Mouse (Mus musculus): ENCODE results near the gene Dhx30.
A peak's percentile ranks its signal among the peaks of the same experiment; 100 is the strongest.
"Not testable (repeated sequence)": the region's sequence is repeated elsewhere in the genome, so short reads cannot be mapped to it uniquely, and the experiment has no call there.

Gene Dhx30

GRCm38 (mm10) chr9:110094761-110095160 lies 22.9 kb downstream of the Dhx30 start:
- DNase-seq (ENCODE audit: low read depth, low spot score) = no peak

DNA sequence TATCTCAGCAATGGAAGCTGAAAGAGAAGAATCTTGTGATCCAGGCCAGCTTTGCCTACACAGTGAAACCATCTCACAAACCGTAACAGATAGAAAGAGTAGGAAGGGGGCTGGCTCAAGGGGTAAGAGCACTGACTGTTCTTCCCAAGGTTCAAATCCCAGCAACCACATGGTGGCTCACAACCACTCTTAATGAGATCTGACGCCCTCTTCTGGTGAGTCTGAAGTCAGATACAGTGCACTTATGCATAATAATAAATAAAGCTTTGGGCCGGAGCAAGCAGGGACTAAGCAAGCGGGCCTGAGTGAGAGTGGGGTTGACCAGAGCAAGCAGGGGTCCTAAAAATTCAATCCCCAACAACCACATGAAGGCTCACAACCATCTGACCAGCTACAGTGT lies 24.3 kb downstream of the Dhx30 start:
- DNase-seq (ENCODE audit: low read depth, low spot score) = no peak

DNA sequence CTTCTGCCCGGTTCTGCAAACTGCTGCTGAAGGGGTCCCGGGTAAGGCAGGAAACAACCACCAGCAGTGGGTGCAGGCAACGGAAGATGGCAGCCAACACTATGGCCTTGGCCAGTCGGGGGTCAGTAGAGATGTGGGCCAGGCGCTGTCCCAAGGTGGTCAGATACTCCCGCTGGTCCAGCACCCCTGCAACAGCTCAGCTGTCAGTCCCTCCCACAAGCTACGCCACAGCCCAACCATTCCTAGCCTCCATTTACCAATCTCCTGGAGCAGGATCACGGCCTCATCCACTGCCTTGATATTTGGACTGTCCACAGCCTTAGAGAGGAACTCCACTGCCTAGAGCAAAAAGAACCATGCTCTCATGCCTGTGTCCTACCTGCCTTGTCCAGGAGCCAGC lies 31.9 kb downstream of the Dhx30 start:
- DNase-seq (ENCODE audit: low read depth, low spot score) = no peak

DNA sequence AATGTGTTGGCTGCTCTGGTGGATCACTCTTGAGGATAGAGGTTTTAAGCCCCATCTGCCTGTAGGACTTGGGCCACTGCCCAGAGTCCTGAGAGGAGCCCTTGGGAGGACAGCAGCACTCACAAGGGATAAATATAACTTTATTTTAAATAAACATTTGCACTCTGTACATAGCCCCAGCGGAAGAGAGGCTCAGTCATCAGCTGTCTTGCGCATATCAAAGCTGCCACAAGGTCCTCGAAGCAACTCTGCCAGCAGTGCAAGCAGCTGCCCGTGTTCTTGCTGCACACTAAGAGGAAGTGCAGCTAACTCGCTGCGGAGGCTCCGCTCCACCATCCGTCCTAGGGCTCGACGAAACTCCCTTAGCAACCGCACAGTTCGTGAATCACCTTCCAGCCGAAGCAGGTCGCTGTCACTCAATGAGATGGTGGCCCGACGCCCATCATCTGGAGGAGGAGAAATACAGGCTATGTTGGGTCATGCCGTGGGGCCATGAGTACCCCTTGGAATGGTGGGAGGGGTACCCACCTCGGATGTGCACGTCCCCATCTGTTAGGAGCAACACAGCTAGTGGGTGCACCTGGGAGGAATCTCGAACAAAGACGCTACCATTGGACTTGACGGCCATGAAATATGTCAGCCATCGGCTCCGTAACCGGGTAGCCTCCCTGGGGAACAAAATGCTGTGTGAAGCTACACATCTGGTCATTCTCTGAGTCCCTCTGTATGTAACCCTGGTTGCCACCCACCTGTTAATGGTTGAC lies 33.2 kb downstream of the Dhx30 start:
- DNase-seq (ENCODE audit: low read depth, low spot score) = no peak

GRCm38 (mm10) chr9:110081066-110081465 lies 36.6 kb downstream of the Dhx30 start:
- DNase-seq (ENCODE audit: low read depth, low spot score) = no peak

- not testable (repeated sequence) for DNase-seq (ENCODE audit: low read depth, low spot score)
These were observed 41.2 kb downstream of the Dhx30 start for GRCm38 (mm10) chr9:110076468-110076867.

DNA sequence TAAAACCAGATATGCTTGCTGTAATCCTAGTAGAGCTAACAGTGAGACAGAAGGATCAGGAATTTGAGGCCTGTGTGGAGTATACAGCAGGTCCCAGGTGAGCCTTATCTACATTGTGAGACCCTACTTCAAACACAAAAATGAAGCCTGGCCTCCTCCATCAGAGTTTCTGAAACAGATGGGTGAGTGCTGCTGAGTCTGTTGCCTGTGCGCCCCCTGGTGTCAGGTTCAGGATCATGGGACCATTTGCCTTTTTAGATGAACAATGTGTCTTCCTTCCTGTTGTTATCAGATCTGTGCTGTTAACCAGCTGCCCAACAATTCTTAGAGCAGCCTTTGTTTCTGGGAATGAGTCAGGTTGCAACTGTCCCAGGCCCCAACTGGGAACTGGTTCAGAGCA lies 45.8 kb downstream of the Dhx30 start:
- peak; percentile 61 for DNase-seq (ENCODE audit: low read depth, low spot score)

GRCm38 (mm10) chr9:110071011-110071410 lies 46.6 kb downstream of the Dhx30 start:
- no peak for DNase-seq (ENCODE audit: low read depth, low spot score)

DNA sequence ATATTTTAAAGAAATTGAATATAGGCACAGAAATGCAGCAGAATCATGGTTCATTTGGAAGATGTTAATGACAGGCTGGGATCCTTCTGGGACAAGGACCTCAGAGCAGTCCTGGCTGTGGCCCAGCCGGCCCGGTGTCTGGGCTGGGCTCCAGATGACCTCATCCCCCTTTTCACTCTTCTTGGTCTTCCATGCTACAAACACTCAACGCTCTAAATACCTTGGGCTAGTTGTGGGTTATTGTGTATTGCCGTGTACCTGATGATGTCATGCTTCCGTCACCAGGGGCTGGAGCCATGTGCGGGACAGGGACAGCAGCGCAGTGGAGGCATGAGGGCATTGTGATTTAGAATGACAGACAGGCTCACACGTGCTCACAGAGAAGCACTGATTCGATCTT lies 47.3 kb downstream of the Dhx30 start:
- DNase-seq (ENCODE audit: low read depth, low spot score) = no peak

DNA sequence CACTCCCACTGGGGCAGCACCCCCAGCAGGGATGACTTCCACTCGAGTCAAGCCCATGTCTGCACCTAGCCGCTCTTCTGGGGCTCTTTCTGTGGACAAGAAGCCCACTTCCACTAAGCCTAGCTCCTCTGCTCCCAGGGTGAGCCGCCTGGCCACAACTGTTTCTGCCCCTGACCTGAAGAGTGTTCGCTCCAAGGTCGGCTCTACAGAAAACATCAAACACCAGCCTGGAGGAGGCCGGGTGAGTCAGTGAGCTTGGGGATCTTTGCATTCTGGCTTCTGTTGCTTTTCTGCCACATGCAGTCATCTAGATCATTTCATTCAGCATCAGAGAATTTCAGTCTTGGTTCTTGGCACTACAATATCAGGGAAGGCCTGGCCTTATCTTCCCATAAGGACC lies 48.9 kb downstream of the Dhx30 start:
- no peak for DNase-seq (ENCODE audit: low read depth, low spot score)

- DNase-seq (ENCODE audit: low read depth, low spot score) = no peak
These were observed 53.0 kb downstream of the Dhx30 start for GRCm38 (mm10) chr9:110064641-110065040.

DNA sequence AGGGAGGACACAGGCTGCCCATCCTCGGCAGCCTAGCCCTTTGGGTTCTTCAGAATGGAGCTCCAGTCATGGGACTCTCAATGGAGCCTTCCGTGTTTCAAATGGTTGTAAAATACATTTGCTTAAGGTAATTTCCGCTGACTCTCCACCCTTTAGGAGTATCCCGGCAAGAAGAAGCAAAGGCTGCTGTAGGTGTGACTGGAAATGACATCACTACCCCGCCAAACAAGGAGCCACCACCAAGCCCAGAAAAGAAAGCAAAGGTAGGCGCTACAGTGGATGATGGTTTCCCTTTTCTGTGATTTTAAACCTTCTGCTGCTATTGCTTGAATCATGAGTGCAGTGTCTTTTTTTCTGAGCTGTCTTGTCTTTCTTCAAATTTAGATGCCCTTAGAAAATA lies 54.8 kb downstream of the Dhx30 start:
- DNase-seq (ENCODE audit: low read depth, low spot score) = no peak

DNA sequence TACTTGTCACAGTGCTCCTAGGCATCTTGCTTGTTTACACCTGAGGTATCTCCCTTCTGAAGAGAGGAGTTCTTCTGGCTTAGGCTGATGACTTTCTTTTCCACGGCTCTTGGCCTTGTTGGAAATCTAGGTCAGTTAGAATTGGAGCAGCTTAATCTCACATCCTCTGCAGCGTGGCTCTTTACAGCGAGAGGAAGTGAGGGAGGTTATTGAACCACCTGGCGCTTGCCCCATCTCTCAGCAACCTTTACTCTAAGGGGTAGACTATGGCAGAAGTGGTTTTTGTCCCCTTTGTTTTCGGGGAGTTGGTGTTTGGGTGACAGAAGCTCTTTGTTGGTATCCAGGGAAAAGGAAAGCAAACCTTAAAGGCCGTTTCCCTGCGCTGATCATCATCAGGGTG lies 55.2 kb downstream of the Dhx30 start:
- no peak for DNase-seq (ENCODE audit: low read depth, low spot score)

DNA sequence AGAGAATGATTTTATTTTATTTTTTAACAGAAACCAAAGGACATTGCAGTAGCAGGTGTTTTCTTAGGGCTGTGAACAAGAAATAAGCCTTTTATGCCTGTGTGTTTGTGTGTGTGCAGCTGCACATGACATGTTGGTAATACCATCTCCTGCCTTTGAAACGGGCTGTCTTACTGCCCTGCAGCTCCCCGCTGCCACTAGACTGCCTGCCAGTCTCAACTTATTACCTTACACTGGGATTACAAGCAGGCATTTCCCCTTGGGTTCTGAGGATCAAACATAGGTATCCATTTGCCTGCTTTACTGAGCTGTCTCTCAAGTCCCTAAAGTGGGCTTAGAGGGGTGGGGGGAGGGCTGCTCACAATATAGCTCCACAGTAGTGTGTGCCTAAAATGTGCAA lies 56.9 kb downstream of the Dhx30 start:
- no peak for DNase-seq (ENCODE audit: low read depth, low spot score)

DNA sequence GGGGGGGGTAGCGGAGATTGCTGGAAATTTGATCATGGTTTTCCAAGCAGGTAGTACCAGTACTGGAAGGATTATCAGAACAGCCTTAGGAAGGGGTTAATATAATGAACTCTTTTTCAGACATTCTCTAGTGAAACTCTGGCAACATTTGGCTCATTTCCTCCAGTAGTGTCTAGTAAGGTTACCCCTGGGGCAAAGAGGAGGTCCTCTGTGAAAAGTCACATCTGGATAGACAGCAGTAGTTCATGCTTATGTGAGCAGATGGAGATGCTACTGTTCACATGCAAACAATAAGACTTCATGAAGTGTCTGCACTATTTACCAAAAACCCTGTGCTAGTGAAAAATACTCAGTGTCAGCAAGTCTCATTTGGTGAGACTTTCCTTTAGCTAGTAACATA lies 60.4 kb downstream of the Dhx30 start:
- no peak for DNase-seq (ENCODE audit: low read depth, low spot score)

GRCm38 (mm10) chr9:110054781-110055180 lies 62.8 kb downstream of the Dhx30 start:
- DNase-seq (ENCODE audit: low read depth, low spot score) = no peak

GRCm38 (mm10) chr9:110054080-110054421 lies 63.6 kb downstream of the Dhx30 start:
- no peak for DNase-seq (ENCODE audit: low read depth, low spot score)

DNA sequence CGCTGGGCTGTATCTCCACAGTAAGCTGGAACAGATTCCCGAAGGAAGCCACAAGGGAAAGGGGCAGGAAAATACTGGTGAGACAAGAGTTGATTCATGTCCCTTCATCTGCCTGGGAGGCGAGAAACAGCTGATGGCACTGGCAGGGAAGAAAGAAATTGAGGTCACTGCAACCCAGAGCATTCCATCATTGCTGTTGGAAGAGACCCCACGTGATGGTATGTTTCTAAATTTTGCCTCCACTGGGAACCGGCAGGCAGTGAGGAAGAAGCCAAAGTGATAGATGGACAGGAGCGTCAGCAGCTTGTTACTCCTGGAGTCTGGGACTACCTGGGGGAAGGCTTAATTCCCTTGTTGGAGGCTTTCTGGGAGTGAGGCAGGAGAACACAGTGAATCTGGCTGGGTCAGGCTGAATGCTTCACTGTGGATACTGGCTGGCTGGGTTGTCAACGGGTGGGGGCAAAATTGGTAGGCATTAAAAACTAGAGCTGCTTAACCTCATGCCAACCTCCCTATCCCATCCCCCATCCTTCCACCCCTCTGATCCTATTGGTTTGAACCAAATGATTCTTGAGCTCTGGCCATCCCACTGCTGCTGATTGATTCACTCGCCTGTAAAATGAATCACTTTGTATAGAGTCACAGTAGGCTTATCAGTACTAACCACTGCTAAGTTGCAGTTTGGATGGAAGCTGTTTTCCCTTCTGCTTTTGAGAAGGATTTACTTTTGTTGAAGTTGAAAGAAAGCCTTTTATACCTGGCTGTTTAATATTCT lies 64.1 kb downstream of the Dhx30 start:
- no peak for DNase-seq (ENCODE audit: low read depth, low spot score)

- no peak for DNase-seq (ENCODE audit: low read depth, low spot score)
These were observed 64.7 kb downstream of the Dhx30 start for GRCm38 (mm10) chr9:110052951-110053304.

DNA sequence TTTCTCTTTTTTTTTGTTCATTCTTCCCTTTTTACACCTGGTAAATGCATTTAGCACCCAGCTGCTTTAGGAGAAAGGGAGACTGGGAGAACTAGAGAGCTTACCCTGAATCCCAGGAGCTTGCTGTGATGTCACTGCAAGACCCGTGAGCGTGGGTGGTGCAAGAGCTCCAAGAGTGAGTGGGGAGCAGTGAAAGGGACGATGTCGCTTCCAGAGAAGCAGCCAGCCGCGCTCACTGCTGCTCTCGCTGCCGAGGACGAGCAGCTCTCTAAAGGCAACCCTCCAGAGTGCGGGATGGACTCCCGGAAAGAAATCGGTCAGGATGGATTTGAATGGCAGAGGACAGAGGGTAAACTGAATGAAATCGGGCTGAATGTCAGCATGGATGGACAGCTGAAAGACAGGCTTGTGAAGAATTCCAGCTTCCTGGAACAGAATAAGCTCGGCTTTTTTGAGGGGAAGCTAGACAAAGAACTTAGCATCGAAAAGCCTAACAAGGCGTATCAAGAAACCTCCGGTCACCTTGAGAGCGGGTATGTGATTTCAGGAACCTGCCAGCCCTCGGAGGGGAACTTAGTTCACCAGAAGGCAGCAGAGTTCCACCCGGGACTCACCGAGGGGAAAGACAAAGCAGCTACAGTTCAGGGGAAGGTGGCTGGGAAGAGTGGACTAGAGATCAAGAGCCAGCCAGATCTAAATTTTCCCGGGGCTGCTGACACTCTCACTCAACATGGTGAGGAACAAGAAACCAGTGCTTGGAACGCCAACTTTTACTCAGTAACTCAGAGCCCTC lies 65.6 kb downstream of the Dhx30 start:
- no peak for DNase-seq (ENCODE audit: low read depth, low spot score)

DNA sequence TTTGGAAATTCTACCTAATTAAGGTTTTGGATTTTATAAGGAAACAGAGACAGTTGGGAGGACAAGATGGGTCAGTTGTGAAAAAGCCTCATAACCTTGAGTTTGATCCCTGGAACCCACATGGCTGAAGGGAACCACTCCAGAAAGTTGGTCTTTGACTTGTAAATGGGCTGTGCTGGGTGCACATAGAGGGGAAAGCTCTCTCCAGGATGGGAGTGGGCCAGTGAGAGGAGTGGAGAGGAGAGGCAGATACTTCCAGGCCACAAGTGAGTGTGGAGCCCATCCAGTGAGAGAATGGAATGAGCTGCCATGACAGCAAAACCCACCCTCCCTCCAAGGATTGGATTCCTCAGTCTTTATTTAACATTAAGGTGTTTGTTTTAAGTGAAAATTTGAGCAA lies 66.4 kb downstream of the Dhx30 start:
- no peak for DNase-seq (ENCODE audit: low read depth, low spot score)

- no peak for DNase-seq (ENCODE audit: low read depth, low spot score)
These were observed 69.8 kb downstream of the Dhx30 start for GRCm38 (mm10) chr9:110047857-110048256.

DNA sequence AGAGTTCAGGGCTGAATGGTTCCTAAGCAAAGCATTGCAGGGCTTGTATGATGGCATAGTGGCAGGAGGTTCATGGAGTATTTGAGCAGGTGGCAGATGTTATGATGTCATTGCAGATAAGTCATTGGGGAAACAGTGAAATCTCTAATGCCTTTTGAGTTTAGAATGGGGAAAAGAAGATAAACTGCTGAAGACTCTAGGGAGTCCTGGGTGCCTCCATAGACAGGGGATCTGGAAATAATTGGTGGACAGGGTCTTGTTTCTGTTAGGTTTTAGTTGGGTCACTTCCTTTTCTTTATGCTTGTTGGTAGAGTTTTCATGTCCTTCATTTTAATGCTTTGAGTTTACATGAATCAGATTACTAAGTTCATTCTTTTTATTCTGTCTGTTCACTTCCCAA lies 70.4 kb downstream of the Dhx30 start:
- DNase-seq (ENCODE audit: low read depth, low spot score) = no peak

Measured in embryo, embryonic 11.5 days (tissue).